Mouse (Mus musculus): ENCODE results near the gene Med19. TPM values are rescaled to one million over a fixed set of nuclear protein-coding genes. Genes with fewer than 3 reads are reported as not detected.
"Not testable (repeated sequence)": the region's sequence is repeated elsewhere in the genome, so short reads cannot be mapped to it uniquely, and the experiment has no call there.

The Med19 gene
- total RNA-seq, 2 experiments from 2014 or later = 16.1 to 24.5 TPM

GRCm38 (mm10) chr2:84716423-84717355 is 38.5 kb downstream of the Med19 start:
- no peak for ATAC-seq (ENCODE audit: poor library complexity, severe bottlenecking)

GRCm38 (mm10) chr2:84717357-84717756 is 39.2 kb downstream of the Med19 start:
- no peak for ATAC-seq (ENCODE audit: poor library complexity, severe bottlenecking)

- no peak for ATAC-seq (ENCODE audit: poor library complexity, severe bottlenecking)
Measured at GRCm38 (mm10) chr2:84720718-84721117, 42.5 kb downstream of the Med19 start.

DNA sequence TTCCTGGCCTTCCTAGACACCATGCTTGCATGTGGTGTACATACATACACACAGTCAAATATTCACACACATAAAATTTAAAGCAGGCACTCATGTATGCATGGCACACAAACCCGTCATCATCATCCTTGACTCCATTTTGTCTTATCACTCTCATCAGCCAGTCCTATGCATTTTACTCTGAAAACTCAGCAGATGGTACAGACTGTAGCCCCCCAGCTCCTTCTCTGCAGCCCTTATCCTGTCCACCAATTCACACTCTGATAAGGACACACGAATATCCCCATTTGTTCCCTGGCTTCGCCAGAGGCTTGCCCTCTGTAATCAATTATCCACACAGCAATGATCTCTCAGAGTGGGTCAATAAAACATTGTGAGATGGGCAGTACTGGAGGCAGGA is 43.0 kb downstream of the Med19 start:
- no peak for ATAC-seq (ENCODE audit: poor library complexity, severe bottlenecking)

DNA sequence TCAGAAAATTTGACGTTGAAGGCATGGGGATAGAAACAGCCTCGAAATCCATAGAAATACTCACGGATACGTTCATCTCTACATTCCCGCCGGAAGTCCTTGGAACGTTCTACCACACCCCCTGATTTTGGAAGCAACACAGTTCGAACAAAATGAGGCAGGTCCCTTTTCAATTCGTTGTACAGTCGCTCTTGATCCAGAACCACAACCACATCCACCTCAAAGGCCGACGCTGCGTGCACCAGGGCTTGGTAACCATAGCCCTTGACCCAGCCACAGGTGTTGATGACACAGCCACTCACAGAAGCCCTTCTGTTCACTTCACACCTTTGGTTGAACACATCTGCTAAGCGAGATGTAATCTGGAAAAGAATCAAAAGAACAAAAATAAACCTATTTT is 45.7 kb downstream of the Med19 start:
- no peak for ATAC-seq (ENCODE audit: poor library complexity, severe bottlenecking)

- no peak for ATAC-seq (ENCODE audit: poor library complexity, severe bottlenecking)
Measured at GRCm38 (mm10) chr2:84725770-84726169, 47.6 kb downstream of the Med19 start.

DNA sequence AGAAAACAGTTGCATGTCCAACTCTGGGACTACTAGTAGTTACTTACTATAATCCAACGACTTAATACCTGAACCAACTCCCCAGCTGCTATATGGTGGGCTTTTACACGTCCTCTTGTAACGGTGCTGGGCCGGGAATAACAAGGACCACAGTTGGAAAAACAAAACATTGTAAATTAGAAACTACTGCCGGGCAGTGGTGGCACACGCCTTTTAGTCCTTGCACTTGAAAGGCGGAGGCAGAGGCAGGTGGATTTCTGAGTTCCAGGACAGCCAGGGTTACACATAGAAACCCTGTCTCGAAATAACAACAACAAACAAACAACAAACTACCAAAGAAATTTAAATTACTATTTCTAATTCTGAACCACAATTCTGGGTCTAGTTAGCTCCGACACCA is 48.5 kb downstream of the Med19 start:
- ATAC-seq (ENCODE audit: poor library complexity, severe bottlenecking) = no peak

GRCm38 (mm10) chr2:84727172-84727858 is 49.1 kb downstream of the Med19 start, which contains the start of gene Clp1:
Clp1 (minus strand) TSS chr2:84727350.
- peak; percentile 96 for ATAC-seq (ENCODE audit: poor library complexity, severe bottlenecking)

DNA sequence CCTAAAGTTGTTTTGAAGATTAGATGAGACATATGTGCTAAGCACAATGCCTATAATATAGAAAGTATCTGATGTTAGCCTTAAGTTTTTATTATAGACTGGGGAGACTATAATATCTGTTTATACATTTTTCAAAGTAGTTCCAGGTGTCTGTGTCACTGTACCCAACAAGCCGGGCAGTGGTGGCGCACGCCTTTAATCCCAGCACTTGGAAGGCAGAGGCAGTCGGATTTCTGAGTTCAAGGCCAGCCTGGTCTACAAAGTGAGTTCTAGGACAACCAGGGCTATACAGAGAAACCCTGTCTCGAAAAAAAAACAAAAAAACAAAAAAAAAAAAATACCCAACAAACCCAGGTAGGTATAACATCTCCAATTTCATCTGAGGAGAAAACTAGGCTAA is 50.0 kb downstream of the Med19 start:
- ATAC-seq (ENCODE audit: poor library complexity, severe bottlenecking) = not testable (repeated sequence)

- ATAC-seq (ENCODE audit: poor library complexity, severe bottlenecking) = no peak
Measured at GRCm38 (mm10) chr2:84731206-84731605, 53.0 kb downstream of the Med19 start.

- no peak for ATAC-seq (ENCODE audit: poor library complexity, severe bottlenecking)
Measured at GRCm38 (mm10) chr2:84732394-84732793, 54.2 kb downstream of the Med19 start.

DNA sequence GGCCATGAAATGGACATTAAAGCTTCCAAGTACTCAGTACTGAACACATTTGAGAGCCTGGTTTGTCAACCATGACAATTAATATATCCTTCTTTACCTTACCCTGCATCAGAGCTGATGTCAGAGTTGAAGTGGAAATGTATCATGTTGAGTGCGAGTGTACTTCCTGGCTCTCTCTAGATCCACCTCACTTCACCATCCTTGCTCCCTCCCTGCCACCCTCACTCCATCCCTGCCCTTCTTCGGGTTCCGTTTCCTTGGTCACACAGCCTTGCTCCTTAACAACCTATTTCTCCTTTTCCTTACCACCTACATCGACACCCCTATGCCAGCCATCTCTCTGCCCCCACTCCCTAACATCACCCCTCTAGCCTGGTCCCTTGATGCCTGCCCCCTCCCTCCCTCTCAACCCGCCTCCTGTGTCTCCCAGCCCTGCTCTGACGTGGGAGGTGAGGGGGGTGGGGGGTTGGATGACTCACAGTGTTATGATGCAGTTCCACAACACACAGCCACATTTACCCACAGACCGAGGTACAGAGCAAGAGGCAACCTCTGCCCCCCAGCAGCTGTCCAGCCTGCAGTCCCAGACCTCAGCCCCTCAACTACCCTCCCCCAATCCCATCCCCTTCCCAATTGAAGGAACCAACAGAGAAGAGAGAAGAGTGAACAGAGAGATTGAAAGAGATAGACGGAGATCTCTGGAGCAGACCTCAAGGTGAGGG is 55.5 kb downstream of the Med19 start, which contains the start of gene Ypel4:
Gene Ypel4 (plus strand): TSS at position 480 of the 722 bp plus-strand sequence.
- peak; percentile 34 for ATAC-seq (ENCODE audit: poor library complexity, severe bottlenecking)

DNA sequence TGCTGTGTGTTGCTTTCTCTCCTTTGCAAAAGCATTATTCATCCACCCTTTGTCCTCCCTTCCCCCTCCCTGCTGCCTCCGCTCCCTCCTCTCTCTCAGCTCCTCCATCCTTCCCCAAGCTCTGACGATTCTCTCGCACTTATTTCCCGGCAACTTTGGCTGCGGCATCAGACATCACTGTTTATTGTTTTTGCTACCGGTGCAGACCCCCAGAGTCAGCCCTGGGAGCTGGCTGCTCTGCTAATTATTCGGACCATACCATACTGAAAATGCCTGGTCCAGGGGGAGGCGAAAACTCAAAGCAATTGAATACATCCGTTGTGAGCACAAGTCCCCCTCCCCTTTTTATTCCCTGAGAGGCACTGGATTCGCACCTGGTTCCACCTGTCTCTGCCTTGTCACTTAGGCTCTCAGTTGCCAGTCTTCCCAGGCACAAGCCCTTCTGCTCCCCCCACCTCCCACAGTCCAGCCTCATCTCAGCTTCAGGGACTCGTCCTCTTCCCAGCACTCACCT is 56.2 kb downstream of the Med19 start:
- no peak for ATAC-seq (ENCODE audit: poor library complexity, severe bottlenecking)

- no peak for ATAC-seq (ENCODE audit: poor library complexity, severe bottlenecking)
Measured at GRCm38 (mm10) chr2:84734919-84735318, 56.7 kb downstream of the Med19 start.

DNA sequence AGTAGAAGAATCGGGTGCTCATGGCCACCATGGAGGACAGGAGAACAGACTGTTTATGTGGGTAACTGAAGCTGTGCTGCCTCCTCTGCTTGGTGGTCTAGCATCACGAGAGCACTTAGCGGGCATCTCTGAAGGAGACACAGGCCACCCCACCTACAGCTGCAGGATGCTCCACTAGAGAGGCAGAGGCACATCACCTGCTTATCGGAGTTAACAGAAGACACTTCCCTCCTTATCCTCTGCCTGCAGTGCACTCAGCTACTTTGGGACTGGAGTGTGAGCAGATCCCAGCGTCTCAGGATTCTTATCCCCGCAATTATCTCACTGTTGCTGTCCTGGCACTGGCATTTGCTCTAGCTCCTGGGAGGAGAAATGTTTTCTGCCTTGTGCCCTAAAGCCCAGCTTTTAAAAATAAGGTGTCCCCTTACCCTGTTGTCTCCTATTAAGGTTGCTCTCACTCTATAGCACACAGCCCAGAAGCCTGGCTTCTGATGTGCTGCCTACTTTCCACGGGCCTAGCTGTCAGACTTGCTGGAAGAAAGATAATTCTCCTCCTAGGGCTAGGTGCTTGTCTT is 57.2 kb downstream of the Med19 start:
- ATAC-seq (ENCODE audit: poor library complexity, severe bottlenecking) = peak; percentile 43

GRCm38 (mm10) chr2:84736312-84737161 is 58.3 kb downstream of the Med19 start:
- no peak for ATAC-seq (ENCODE audit: poor library complexity, severe bottlenecking)

GRCm38 (mm10) chr2:84737451-84737925 is 59.3 kb downstream of the Med19 start:
- ATAC-seq (ENCODE audit: poor library complexity, severe bottlenecking) = no peak

Measured in megakaryocyte, adult 5-6 weeks (primary cell).